Mouse (Mus musculus): Measurements from ENCODE around the gene Tcam1. TPM values are rescaled to one million over a fixed set of nuclear protein-coding genes. Genes with fewer than 3 reads are reported as not detected.
"Not testable (repeated sequence)": the region's sequence is repeated elsewhere in the genome, so short reads cannot be mapped to it uniquely, and the experiment has no call there.

Tcam1 gene
- polyA plus RNA-seq (2012; ENCODE audit: insufficient read depth, insufficient read length, low replicate concordance, missing spikeins), result not detected in 2 replicates

GRCm38 (mm10) chr11:106276454-106276853 is at the start of gene Tcam1:
TSS of gene Tcam1 (plus strand) at chr11:106276672.
- Histone ChIP-seq H3K4me3 (ENCODE audit: insufficient read depth, low read depth, low read length) (no peak within 1 kb of the TSS), H3K27ac (ENCODE audit: insufficient read depth, low read depth, low read length) (no peak within 1 kb of the TSS), H3K4me1 (ENCODE audit: control insufficient read depth, insufficient read depth, low read length) (peaks cover 4% of the 10 kb centered on the region)
- WGBS, result 5% methylated on average over 25 of the region's 25 CpGs
- TF ChIP-seq POLR2A (IDR thresholded peaks at IDR 0.05; ENCODE audit: insufficient read depth, low read depth, low read length) (no peak), CTCF (IDR thresholded peaks at IDR 0.05; ENCODE audit: insufficient read depth, low read depth, low read length) (peak; percentile 59)

GRCm38 (mm10) chr11:106233978-106234377 is 42.5 kb upstream of the Tcam1 start:
- not testable (repeated sequence) for H3K4me1 ChIP-seq (ENCODE audit: control insufficient read depth, insufficient read depth, low read length); H3K4me3 ChIP-seq (ENCODE audit: insufficient read depth, low read depth, low read length); H3K27ac ChIP-seq (ENCODE audit: insufficient read depth, low read depth, low read length)
- WGBS, result 83% methylated on average over 8 of the region's 8 CpGs

- TF ChIP-seq CTCF (IDR thresholded peaks at IDR 0.05; ENCODE audit: insufficient read depth, low read depth, low read length) (no peak), POLR2A (IDR thresholded peaks at IDR 0.05; ENCODE audit: insufficient read depth, low read depth, low read length) (no peak)
- Histone ChIP-seq H3K27ac (ENCODE audit: insufficient read depth, low read depth, low read length) (no peak overlapping the region), H3K4me1 (ENCODE audit: control insufficient read depth, insufficient read depth, low read length) (no peaks in the 10 kb centered on the region), H3K4me3 (ENCODE audit: insufficient read depth, low read depth, low read length) (no peak overlapping the region)
- 96% methylated on average over 1 of the region's 1 CpGs for WGBS
These were observed 29.6 kb upstream of the Tcam1 start for GRCm38 (mm10) chr11:106246834-106247233.

- TF ChIP-seq CTCF (IDR thresholded peaks at IDR 0.05; ENCODE audit: insufficient read depth, low read depth, low read length), result no peak
- no peak for TF ChIP-seq POLR2A (IDR thresholded peaks at IDR 0.05; ENCODE audit: insufficient read depth, low read depth, low read length)
- WGBS, result 90% methylated on average over 7 of the region's 7 CpGs
- no peak overlapping the region for H3K4me3 ChIP-seq (ENCODE audit: insufficient read depth, low read depth, low read length)
- no peaks in the 10 kb centered on the region for H3K4me1 ChIP-seq (ENCODE audit: control insufficient read depth, insufficient read depth, low read length)
- no peak overlapping the region for H3K27ac ChIP-seq (ENCODE audit: insufficient read depth, low read depth, low read length)
These were observed 27.1 kb upstream of the Tcam1 start for GRCm38 (mm10) chr11:106249326-106249725.

- Histone ChIP-seq H3K4me3 (ENCODE audit: insufficient read depth, low read depth, low read length) (peak overlapping the region; percentile 62), H3K27ac (ENCODE audit: insufficient read depth, low read depth, low read length) (no peak overlapping the region), H3K4me1 (ENCODE audit: control insufficient read depth, insufficient read depth, low read length) (peaks cover 12% of the 10 kb centered on the region)
- no peak for TF ChIP-seq CTCF (IDR thresholded peaks at IDR 0.05; ENCODE audit: insufficient read depth, low read depth, low read length)
- TF ChIP-seq POLR2A (IDR thresholded peaks at IDR 0.05; ENCODE audit: insufficient read depth, low read depth, low read length), result no peak
- WGBS, result 17% methylated on average over 2 of the region's 2 CpGs
These were observed 21.7 kb upstream of the Tcam1 start for GRCm38 (mm10) chr11:106254767-106255166.

GRCm38 (mm10) chr11:106255174-106255573 is 21.3 kb upstream of the Tcam1 start:
- TF ChIP-seq CTCF (IDR thresholded peaks at IDR 0.05; ENCODE audit: insufficient read depth, low read depth, low read length), result no peak
- TF ChIP-seq POLR2A (IDR thresholded peaks at IDR 0.05; ENCODE audit: insufficient read depth, low read depth, low read length), result no peak
- Histone ChIP-seq H3K27ac (ENCODE audit: insufficient read depth, low read depth, low read length) (no peak overlapping the region), H3K4me1 (ENCODE audit: control insufficient read depth, insufficient read depth, low read length) (peaks cover 12% of the 10 kb centered on the region), H3K4me3 (ENCODE audit: insufficient read depth, low read depth, low read length) (peak overlapping the region; percentile 62)
- 2% methylated on average over 22 of the region's 22 CpGs for WGBS

- WGBS, result under 1% methylated on average over 42 of the region's 42 CpGs
- H3K4me3 ChIP-seq (ENCODE audit: insufficient read depth, low read depth, low read length), result peak within 1 kb of the TSS; percentile 62
- H3K27ac ChIP-seq (ENCODE audit: insufficient read depth, low read depth, low read length), result peak within 1 kb of the TSS; percentile 52; the same call in 1 of the 2 replicates
- TF ChIP-seq POLR2A (IDR thresholded peaks at IDR 0.05; ENCODE audit: insufficient read depth, low read depth, low read length), result peak; percentile 87
- TF ChIP-seq CTCF (IDR thresholded peaks at IDR 0.05; ENCODE audit: insufficient read depth, low read depth, low read length), result no peak
- peaks cover 12% of the 10 kb centered on the region for H3K4me1 ChIP-seq (ENCODE audit: control insufficient read depth, insufficient read depth, low read length)
These were observed 20.6 kb upstream of the Tcam1 start, which contains the start of the genes Ftsj3 and Psmc5 for GRCm38 (mm10) chr11:106255685-106256451. TSS of gene Ftsj3 (minus strand) at chr11:106256079. TSS of gene Psmc5 (plus strand) at chr11:106256154.

GRCm38 (mm10) chr11:106256775-106257174 is 19.7 kb upstream of the Tcam1 start:
- no peak for TF ChIP-seq POLR2A (IDR thresholded peaks at IDR 0.05; ENCODE audit: insufficient read depth, low read depth, low read length)
- TF ChIP-seq CTCF (IDR thresholded peaks at IDR 0.05; ENCODE audit: insufficient read depth, low read depth, low read length), result no peak
- WGBS, result 57% methylated on average over 5 of the region's 5 CpGs
- Histone ChIP-seq H3K4me1 (ENCODE audit: control insufficient read depth, insufficient read depth, low read length) (peaks cover 19% of the 10 kb centered on the region), H3K4me3 (ENCODE audit: insufficient read depth, low read depth, low read length) (no peak overlapping the region), H3K27ac (ENCODE audit: insufficient read depth, low read depth, low read length) (no peak overlapping the region)

- Histone ChIP-seq H3K27ac (ENCODE audit: insufficient read depth, low read depth, low read length) (no peak overlapping the region), H3K4me1 (ENCODE audit: control insufficient read depth, insufficient read depth, low read length) (peaks cover 16% of the 10 kb centered on the region), H3K4me3 (ENCODE audit: insufficient read depth, low read depth, low read length) (no peak overlapping the region)
- WGBS, result 60% methylated on average over 14 of the region's 14 CpGs
- TF ChIP-seq CTCF (IDR thresholded peaks at IDR 0.05; ENCODE audit: insufficient read depth, low read depth, low read length), result no peak
- TF ChIP-seq POLR2A (IDR thresholded peaks at IDR 0.05; ENCODE audit: insufficient read depth, low read depth, low read length), result no peak
These were observed 15.5 kb upstream of the Tcam1 start for GRCm38 (mm10) chr11:106260826-106261450.

Data from olfactory bulb, adult 2 months (tissue).